9 mouse cellular contexts compared by ENCODE assay signal in genomic region chr11:85849037-85849436, GRCm38 (mm10). TPM values are rescaled to one million over a fixed set of nuclear protein-coding genes. Genes with fewer than 3 reads are reported as not detected.
DNase-seq lines count a peak whose midpoint lies in the region; ATAC-seq and TF ChIP-seq lines count a peak whose summit lies in the region.
"Had no signal": no experiment of that assay in that cellular context is flagged by ENCODE, and none has a peak within 500 bp of the region (broad histone marks: within the 10 kb centered on the region; RNA-seq: fewer than 3 reads in every experiment).

No protein-coding gene starts in this region.

- ATAC-seq in forebrain, postnatal 0 days = peak; percentile 81
- peak; percentile 79; the same call in 1 of the 2 replicates for ATAC-seq in hindbrain, embryonic 14.5 days (ENCODE audit: low FRiP score)
- ATAC-seq in limb, embryonic 13.5 days (ENCODE audit: low FRiP score, low read depth) = peak; percentile 71
- ATAC-seq in midbrain, embryonic 13.5 days = peak; percentile 81
- ATAC-seq in stomach, embryonic 15.5 days (ENCODE audit: insufficient read depth, low FRiP score, low read depth) = peak; percentile 45; the same call in 1 of the 2 replicates

- DNase-seq in 3134 (ENCODE audit: extremely low read depth, insufficient read length, low spot score) (peak; percentile 46), MEL (ENCODE audit: low read depth, low spot score) (peak; percentile 98)
- peak; percentile 40 for DNase-seq in cerebellum, adult 8-10 months
- DNase-seq in forebrain, postnatal 0 days = peak; percentile 83
- peak; percentile 88 for DNase-seq in hindbrain, embryonic 14.5 days (ENCODE audit: low spot score)

- peak overlapping the region; percentile 46 to 47; a peak in 3 of 4 replicates for H3K4me3 ChIP-seq in MEL (ENCODE audit: control insufficient read depth in 1 of 2, insufficient read depth in 1 of 2, low read depth in 2 of 2, low read length in 2 of 2)
- peak overlapping the region; percentile 13 for H3K4me3 ChIP-seq in forebrain, postnatal 0 days (ENCODE audit: low read depth, low read length)
- peak overlapping the region; percentile 9; the same call in 1 of the 2 replicates for H3K4me3 ChIP-seq in hindbrain, embryonic 14.5 days (replicated peaks; ENCODE audit: low read length)
- peak overlapping the region; percentile 31 for H3K4me3 ChIP-seq in limb, embryonic 13.5 days
- H3K4me3 ChIP-seq in midbrain, embryonic 13.5 days (replicated peaks) = peak overlapping the region; percentile 30
- H3K4me3 ChIP-seq in stomach, embryonic 15.5 days (replicated peaks) = peak overlapping the region; percentile 26

- TF ChIP-seq CTCF in MEL (IDR thresholded peaks at IDR 0.05 in 2 of 3, conservative IDR thresholded peaks at IDR 0.05 in 1 of 3; ENCODE audit: control insufficient read depth in 1 of 3, insufficient read depth in 1 of 3, low read depth in 2 of 3, low read length in 3 of 3, poor library complexity in 1 of 3, severe bottlenecking in 1 of 3) = peak; percentile 79 to 97 (median 83)
- peak; percentile 96 for TF ChIP-seq CTCF in forebrain, postnatal 0 days (IDR thresholded peaks at IDR 0.05; ENCODE audit: low read depth)

- peaks cover 4 to 9% of the 10 kb centered on the region in 2 experiments; a peak in 3 of 4 replicates for H3K4me1 ChIP-seq in MEL (ENCODE audit: control insufficient read depth in 1 of 2, insufficient read depth in 2 of 2, low read length in 2 of 2)
- peaks cover 2% of the 10 kb centered on the region; the same call in 1 of the 2 replicates for H3K4me1 ChIP-seq in forebrain, postnatal 0 days (ENCODE audit: insufficient read depth)
- H3K4me1 ChIP-seq in hindbrain, embryonic 14.5 days (replicated peaks; ENCODE audit: control insufficient read depth, insufficient read depth, low read length) = peaks cover 1% of the 10 kb centered on the region; the same call in 1 of the 2 replicates
- H3K4me1 ChIP-seq in limb, embryonic 13.5 days = peaks cover 18% of the 10 kb centered on the region
- H3K4me1 ChIP-seq in midbrain, embryonic 13.5 days (replicated peaks) = peaks cover 4% of the 10 kb centered on the region
- H3K4me1 ChIP-seq in stomach, embryonic 15.5 days = 0 out of 2 replicates have a peak, but pooled peaks cover under 1% of the 10 kb centered on the region

- no peaks in the 10 kb centered on the region for H3K9me3 ChIP-seq in MEL (replicated peaks; ENCODE audit: insufficient read depth, low read length)
- no peaks in the 10 kb centered on the region for H3K9me3 ChIP-seq in forebrain, postnatal 0 days (ENCODE audit: low read length)
- no peaks in the 10 kb centered on the region for H3K9me3 ChIP-seq in hindbrain, embryonic 14.5 days (ENCODE audit: control insufficient read depth, low read length)
- no peaks in the 10 kb centered on the region for H3K9me3 ChIP-seq in limb, embryonic 13.5 days
- no peaks in the 10 kb centered on the region for H3K9me3 ChIP-seq in midbrain, embryonic 13.5 days
- no peaks in the 10 kb centered on the region for H3K9me3 ChIP-seq in stomach, embryonic 15.5 days

- TF ChIP-seq POLR2A in MEL (IDR thresholded peaks at IDR 0.05; ENCODE audit: control insufficient read depth in 1 of 2, insufficient read depth in 1 of 2, low read depth in 1 of 2, low read length in 2 of 2, poor library complexity in 1 of 2) = peak in 1 of 2 experiments; percentile 48; a peak in 1 of 4 replicates

- no peaks in the 10 kb centered on the region; the same call in 1 of the 2 replicates for H3K79me2 ChIP-seq in MEL (ENCODE audit: control insufficient read depth, insufficient read depth, low read length, poor library complexity)

- H3K36me3 ChIP-seq in MEL (ENCODE audit: control insufficient read depth in 1 of 2, insufficient read depth in 2 of 2, low read length in 2 of 2) = no peaks in the 10 kb centered on the region
- no peaks in the 10 kb centered on the region for H3K36me3 ChIP-seq in forebrain, postnatal 0 days (ENCODE audit: insufficient read depth)
- H3K36me3 ChIP-seq in hindbrain, embryonic 14.5 days (replicated peaks; ENCODE audit: control insufficient read depth, insufficient read depth) = no peaks in the 10 kb centered on the region
- H3K36me3 ChIP-seq in limb, embryonic 13.5 days = no peaks in the 10 kb centered on the region
- no peaks in the 10 kb centered on the region for H3K36me3 ChIP-seq in midbrain, embryonic 13.5 days
- H3K36me3 ChIP-seq in stomach, embryonic 15.5 days = no peaks in the 10 kb centered on the region

- peak overlapping the region; percentile 66 for H3K9ac ChIP-seq in MEL (ENCODE audit: control insufficient read depth, low read depth, low read length, poor library complexity, severe bottlenecking)
- no peak overlapping the region for H3K9ac ChIP-seq in forebrain, postnatal 0 days
- H3K9ac ChIP-seq in hindbrain, embryonic 14.5 days = no peak overlapping the region
- peak overlapping the region; percentile 51; the same call in 1 of the 2 replicates for H3K9ac ChIP-seq in limb, embryonic 13.5 days
- H3K9ac ChIP-seq in midbrain, embryonic 13.5 days (replicated peaks) = no peak overlapping the region
- H3K9ac ChIP-seq in stomach, embryonic 15.5 days = no peak overlapping the region

- 2% methylated on average over 21 of the region's 21 CpGs for WGBS in forebrain, postnatal 0 days
- 1% methylated on average over 21 of the region's 21 CpGs for WGBS in hindbrain, embryonic 14.5 days
- 2% methylated on average over 21 of the region's 21 CpGs for WGBS in limb, embryonic 13.5 days
- under 1% methylated on average over 21 of the region's 21 CpGs for WGBS in midbrain, embryonic 13.5 days
- 5% methylated on average over 21 of the region's 21 CpGs for WGBS in stomach, embryonic 15.5 days

- 0 out of 2 replicates have a peak overlapping the region, but pooled peaks have one; percentile 5 for H3K27ac ChIP-seq in MEL (ENCODE audit: control insufficient read depth, low read depth, low read length)
- H3K27ac ChIP-seq in forebrain, postnatal 0 days (ENCODE audit: low read depth, low read length) = no peak overlapping the region
- H3K27ac ChIP-seq in hindbrain, embryonic 14.5 days = no peak overlapping the region
- H3K27ac ChIP-seq in limb, embryonic 13.5 days = no peak overlapping the region
- no peak overlapping the region for H3K27ac ChIP-seq in midbrain, embryonic 13.5 days
- H3K27ac ChIP-seq in stomach, embryonic 15.5 days = no peak overlapping the region

- no peaks in the 10 kb centered on the region for H3K27me3 ChIP-seq in MEL (ENCODE audit: control insufficient read depth in 1 of 2, insufficient read depth in 2 of 2, low read length in 2 of 2)
- H3K27me3 ChIP-seq in forebrain, postnatal 0 days (ENCODE audit: insufficient read depth, low read length) = peaks cover 31% of the 10 kb centered on the region
- H3K27me3 ChIP-seq in hindbrain, embryonic 14.5 days (ENCODE audit: control insufficient read depth, insufficient read depth, low read length) = peaks cover 24% of the 10 kb centered on the region
- H3K27me3 ChIP-seq in limb, embryonic 13.5 days = peaks cover 16% of the 10 kb centered on the region; the same call in 1 of the 2 replicates
- H3K27me3 ChIP-seq in midbrain, embryonic 13.5 days = peaks cover 44% of the 10 kb centered on the region
- H3K27me3 ChIP-seq in stomach, embryonic 15.5 days (replicated peaks) = peaks cover 5% of the 10 kb centered on the region; the same call in 1 of the 2 replicates

- peak overlapping the region; percentile 44 for H3K4me2 ChIP-seq in forebrain, postnatal 0 days (ENCODE audit: low read depth)
- H3K4me2 ChIP-seq in hindbrain, embryonic 14.5 days (replicated peaks) = peak overlapping the region; percentile 52
- H3K4me2 ChIP-seq in limb, embryonic 13.5 days (replicated peaks) = peak overlapping the region; percentile 61
- H3K4me2 ChIP-seq in midbrain, embryonic 13.5 days (replicated peaks) = peak overlapping the region; percentile 56
- H3K4me2 ChIP-seq in stomach, embryonic 15.5 days = peak overlapping the region; percentile 57

- peak; percentile 97 for TF ChIP-seq RAD21 in MEL (IDR thresholded peaks at IDR 0.05; ENCODE audit: low read depth, low read length)

- peak in 1 of 2 experiments; percentile 49; a peak in 2 of 4 replicates for TF ChIP-seq EP300 in MEL (IDR thresholded peaks at IDR 0.05; ENCODE audit: low read depth in 1 of 2, low read length in 2 of 2)

RNA-seq across cellular contexts. Expression of gene Gm11444, which starts 1.1 kb away (rescaled TPM):
- total RNA-seq in MEL (2012; rRNA removed) = not detected in 2 replicates
- under 1 TPM in 1 of 2 experiments, not detected in 1; 0.21 TPM for polyA plus RNA-seq in MEL (2012; ENCODE audit: insufficient read depth in 1 of 2, insufficient read length in 2 of 2, low read depth in 1 of 2, low replicate concordance in 2 of 2, missing spikeins in 1 of 2)
- total RNA-seq in forebrain, postnatal 0 days (2014; rRNA removed) = not detected in 2 replicates
- polyA plus RNA-seq in forebrain, postnatal 0 days (2015; fragmentation: Nextera tagmentation; extraction: Ambion mirVana) = not detected in 2 replicates
- polyA plus RNA-seq in hindbrain, embryonic 14.5 days (2014; fragmentation: Nextera tagmentation; extraction: Ambion mirVana) = not detected in 2 replicates
- 0.28 TPM in 1 of 2 replicates, not detected in the other for polyA plus RNA-seq in limb, embryonic 13.5 days (2015; fragmentation: Nextera tagmentation; extraction: Ambion mirVana)
- polyA plus RNA-seq in midbrain, embryonic 13.5 days (2015; fragmentation: Nextera tagmentation; extraction: Ambion mirVana) = not detected in 2 replicates
- not detected in 2 replicates for polyA plus RNA-seq in stomach, embryonic 15.5 days (2015; fragmentation: Nextera tagmentation; extraction: Ambion mirVana)
- polyA plus RNA-seq: gonadal fat pad, adult 2 months had no signal

RNA-seq across cellular contexts. Expression of gene Tbx2, which starts 16.7 kb away (rescaled TPM):
- not detected in 2 replicates for total RNA-seq in MEL (2012; rRNA removed)
- under 1 TPM in 1 of 2 experiments, not detected in 1; 0.01 TPM for polyA plus RNA-seq in MEL (2012; ENCODE audit: insufficient read depth in 1 of 2, insufficient read length in 2 of 2, low read depth in 1 of 2, low replicate concordance in 2 of 2, missing spikeins in 1 of 2)
- 1.9 and 5.1 TPM in 2 replicates for total RNA-seq in forebrain, postnatal 0 days (2014; rRNA removed)
- 0.42 and 0.44 TPM in 2 replicates for polyA plus RNA-seq in forebrain, postnatal 0 days (2015; fragmentation: Nextera tagmentation; extraction: Ambion mirVana)
- 2.3 and 2.8 TPM in 2 replicates for polyA plus RNA-seq in hindbrain, embryonic 14.5 days (2014; fragmentation: Nextera tagmentation; extraction: Ambion mirVana)
- polyA plus RNA-seq in limb, embryonic 13.5 days (2015; fragmentation: Nextera tagmentation; extraction: Ambion mirVana) = 5.0 and 5.1 TPM in 2 replicates
- polyA plus RNA-seq in midbrain, embryonic 13.5 days (2015; fragmentation: Nextera tagmentation; extraction: Ambion mirVana) = 0.44 and 0.57 TPM in 2 replicates
- 6.0 and 6.6 TPM in 2 replicates for polyA plus RNA-seq in stomach, embryonic 15.5 days (2015; fragmentation: Nextera tagmentation; extraction: Ambion mirVana)

RNA-seq across cellular contexts. Expression of gene Tbx4, which starts 37.2 kb away (rescaled TPM):
- 0.07 and 0.12 TPM in 2 replicates for total RNA-seq in MEL (2012; rRNA removed)
- polyA plus RNA-seq in MEL (2012; ENCODE audit: insufficient read depth in 1 of 2, insufficient read length in 2 of 2, low read depth in 1 of 2, low replicate concordance in 2 of 2, missing spikeins in 1 of 2) = under 1 TPM in 1 of 2 experiments, not detected in 1; 0.64 TPM
- 0.15 and 0.33 TPM in 2 replicates for total RNA-seq in forebrain, postnatal 0 days (2014; rRNA removed)
- polyA plus RNA-seq in forebrain, postnatal 0 days (2015; fragmentation: Nextera tagmentation; extraction: Ambion mirVana) = 0.19 TPM in 2 replicates
- polyA plus RNA-seq in hindbrain, embryonic 14.5 days (2014; fragmentation: Nextera tagmentation; extraction: Ambion mirVana) = 0.23 and 0.25 TPM in 2 replicates
- polyA plus RNA-seq in limb, embryonic 13.5 days (2015; fragmentation: Nextera tagmentation; extraction: Ambion mirVana) = 25.1 and 29.3 TPM in 2 replicates
- polyA plus RNA-seq in midbrain, embryonic 13.5 days (2015; fragmentation: Nextera tagmentation; extraction: Ambion mirVana) = 0.20 and 0.26 TPM in 2 replicates
- polyA plus RNA-seq in stomach, embryonic 15.5 days (2015; fragmentation: Nextera tagmentation; extraction: Ambion mirVana) = 0.28 and 0.30 TPM in 2 replicates

Comparison
In these comparisons a context has a peak if more than half of its experiments do, and no peak if none do; other contexts are left out.
1. DNase-seq: peak in every context shown above with its lines; median percentile 98 in MEL; 88 in hindbrain, embryonic 14.5 days; 83 in forebrain, postnatal 0 days; 46 in 3134; 40 in cerebellum, adult 8-10 months.
2. H3K9ac ChIP-seq: peak in MEL (single experiment) and limb, embryonic 13.5 days (single experiment); none in forebrain, postnatal 0 days (single experiment), hindbrain, embryonic 14.5 days (single experiment), midbrain, embryonic 13.5 days (single experiment) and stomach, embryonic 15.5 days (single experiment).
3. RNA of gene Tbx4, which starts 37.2 kb away (polyA plus RNA-seq): 25.1 to 29.3 TPM in limb, embryonic 13.5 days; 0.64 TPM in MEL, 0.28 to 0.30 TPM in stomach, embryonic 15.5 days, 0.23 to 0.25 TPM in hindbrain, embryonic 14.5 days, 0.20 to 0.26 TPM in midbrain, embryonic 13.5 days and 0.19 TPM in forebrain, postnatal 0 days; every median in the first group is over 10 times any median in the second.
4. Peak in every context shown above with its lines, with median percentiles within 50 percentile points of each other: H3K4me3 ChIP-seq, ATAC-seq and H3K4me2 ChIP-seq.